Mouse (Mus musculus): ENCODE data around the gene Col1a2.

Gene Col1a2

DNA sequence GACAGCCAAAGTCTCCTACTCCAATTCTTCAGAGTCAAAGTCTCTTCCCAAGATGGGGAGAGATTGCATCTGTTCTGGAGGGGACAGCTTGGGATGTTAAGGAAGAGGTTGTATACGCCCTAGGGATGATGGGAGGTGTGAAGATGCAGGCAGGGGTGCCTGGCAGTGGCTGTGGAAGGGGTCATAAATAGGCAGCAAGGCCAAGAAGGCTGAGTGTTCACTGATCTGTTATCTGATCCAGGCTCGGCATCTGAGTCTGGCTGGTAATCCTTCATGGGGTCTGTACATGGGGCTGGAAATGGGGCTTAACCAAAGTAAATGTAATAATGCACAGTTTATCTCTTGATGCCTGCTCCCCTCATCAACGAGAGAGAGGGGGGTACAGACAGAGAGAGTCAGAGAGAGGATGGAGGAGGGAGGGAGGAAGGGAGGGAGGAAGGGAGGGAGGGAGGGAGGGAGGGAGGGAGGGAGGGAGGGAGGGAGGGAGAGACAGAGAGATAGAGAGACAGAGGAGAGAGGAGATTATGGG lies at the start of gene Col1a2:
TSS of gene Col1a2 (plus strand) at position 212 of the 529 bp plus-strand sequence.
- DNase-seq = no peak

DNA sequence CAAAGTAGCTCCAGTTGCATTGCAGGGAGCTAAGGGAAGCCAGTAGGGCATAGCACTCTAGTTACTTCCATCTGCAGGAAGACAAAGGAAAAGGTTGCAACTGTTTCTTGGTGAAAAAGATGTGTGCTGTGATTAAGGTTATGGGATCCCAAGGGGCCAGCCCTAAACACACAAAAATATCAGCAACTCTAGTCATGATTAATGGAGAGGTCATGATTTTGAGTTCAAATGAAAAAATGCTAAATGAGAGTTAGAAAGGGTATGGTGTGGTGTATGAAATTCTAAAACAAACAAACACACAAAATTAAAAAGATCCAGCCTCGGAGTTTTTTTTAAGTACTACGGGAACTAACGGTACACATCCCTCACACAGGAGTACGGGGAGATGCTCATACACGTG lies 49.1 kb upstream of the Col1a2 start:
- no peak for DNase-seq

DNA sequence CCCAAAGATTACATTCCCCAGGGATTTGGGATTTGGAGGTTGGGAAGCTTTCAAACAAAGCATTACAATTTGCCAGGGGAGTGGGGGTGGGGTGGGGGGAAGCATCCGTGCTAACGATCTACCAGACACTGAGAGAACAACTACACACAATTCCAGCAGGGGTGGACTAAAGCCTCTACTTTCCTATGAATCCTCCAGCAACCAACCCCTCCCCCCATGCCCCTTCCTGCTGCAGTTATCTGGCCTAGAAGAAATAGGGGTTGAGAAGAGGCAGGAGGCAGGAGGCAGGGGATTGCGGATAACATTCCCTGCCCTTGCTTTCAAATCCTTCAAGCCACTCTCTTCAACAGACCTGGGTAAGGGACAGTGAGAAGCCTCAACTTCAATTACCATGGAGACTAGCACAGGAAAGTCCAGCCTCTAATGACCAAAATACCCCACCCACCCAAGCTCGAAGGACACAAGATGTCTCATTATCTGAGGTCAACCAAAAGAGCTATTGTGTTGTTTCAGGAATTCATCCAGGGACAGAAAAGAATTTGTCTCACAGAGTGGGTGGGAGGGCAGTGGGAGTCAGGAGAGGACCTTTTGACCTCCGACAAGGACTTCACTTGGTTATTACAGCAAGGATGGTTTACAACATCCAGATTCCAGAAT lies 48.5 kb upstream of the Col1a2 start:
- DNase-seq = no peak

DNA sequence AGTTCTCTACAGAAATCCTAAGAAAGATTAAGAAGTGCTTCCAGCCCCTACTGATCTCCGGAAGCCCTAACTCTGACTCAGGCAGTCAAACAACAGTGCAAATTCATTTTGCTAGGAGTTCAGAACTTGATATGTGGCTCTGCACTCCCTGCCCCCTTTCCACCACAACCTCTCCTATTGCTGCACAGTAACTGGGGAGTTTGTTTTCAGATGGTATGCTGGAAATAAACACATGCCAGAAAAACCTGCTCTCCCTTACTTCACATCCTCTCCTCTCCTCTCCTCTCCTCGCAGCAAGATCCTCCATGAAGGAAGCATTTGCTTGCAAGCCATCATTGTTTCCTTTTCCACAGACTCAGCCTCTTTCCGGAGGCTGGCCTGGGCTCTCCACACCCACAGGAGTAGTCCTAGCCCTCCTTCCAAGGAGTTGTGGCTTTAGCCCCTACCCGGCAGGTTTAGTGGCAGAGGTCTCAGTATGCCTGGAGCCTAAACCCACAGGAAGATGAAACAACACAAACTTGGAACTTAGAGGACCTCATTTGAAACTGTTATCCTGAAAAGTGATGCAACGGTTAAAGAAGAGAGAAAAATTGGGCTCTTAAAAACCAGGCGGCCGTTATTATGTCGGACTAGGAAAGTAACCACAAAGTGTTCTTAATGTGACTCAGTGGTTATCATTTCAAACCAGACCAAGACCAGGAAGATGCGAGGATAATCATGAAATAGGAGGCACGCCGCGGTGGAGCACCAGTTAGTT lies 47.7 kb upstream of the Col1a2 start:
- DNase-seq = no peak

DNA sequence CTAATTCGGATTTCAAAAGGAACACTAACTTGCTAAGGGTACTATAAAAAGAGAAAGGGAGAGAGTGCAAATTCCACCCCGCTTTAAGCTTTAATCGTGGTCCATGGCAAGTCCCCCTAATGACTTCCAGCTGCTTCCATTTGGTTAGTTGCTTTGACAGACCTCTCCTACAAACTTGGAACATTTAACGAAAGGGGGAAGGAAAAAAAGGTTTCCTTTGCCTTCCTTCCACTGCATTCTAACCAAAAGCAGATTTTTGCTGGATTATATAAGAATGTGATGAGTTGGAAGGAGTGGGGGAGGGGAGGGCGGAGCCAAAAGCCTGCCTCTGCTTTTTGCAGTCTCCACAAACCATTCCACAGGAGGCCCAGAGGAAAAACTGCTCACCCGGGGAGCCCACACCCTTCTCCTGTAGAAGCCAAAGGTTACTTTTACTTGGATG lies 47.0 kb upstream of the Col1a2 start:
- no peak for DNase-seq

DNA sequence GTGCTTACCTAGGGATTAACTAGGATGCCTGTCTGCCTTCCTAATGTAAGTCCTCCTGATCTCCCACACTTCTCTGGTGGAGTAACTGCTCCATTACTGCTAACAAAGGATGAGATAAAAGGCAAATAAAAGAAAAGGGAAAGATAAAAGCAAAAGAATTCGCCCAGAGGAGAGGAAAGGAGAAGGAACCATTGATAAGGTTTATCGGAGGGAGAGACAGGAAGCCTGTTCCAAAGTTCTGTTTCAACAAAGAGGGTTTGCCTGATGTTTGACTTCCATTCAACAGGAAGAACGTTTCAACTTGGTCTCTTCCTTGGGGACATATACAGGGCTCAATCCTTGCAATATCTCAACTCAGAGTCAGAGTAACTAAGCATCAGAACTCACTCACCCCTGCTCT lies 39.3 kb upstream of the Col1a2 start:
- DNase-seq = no peak

DNA sequence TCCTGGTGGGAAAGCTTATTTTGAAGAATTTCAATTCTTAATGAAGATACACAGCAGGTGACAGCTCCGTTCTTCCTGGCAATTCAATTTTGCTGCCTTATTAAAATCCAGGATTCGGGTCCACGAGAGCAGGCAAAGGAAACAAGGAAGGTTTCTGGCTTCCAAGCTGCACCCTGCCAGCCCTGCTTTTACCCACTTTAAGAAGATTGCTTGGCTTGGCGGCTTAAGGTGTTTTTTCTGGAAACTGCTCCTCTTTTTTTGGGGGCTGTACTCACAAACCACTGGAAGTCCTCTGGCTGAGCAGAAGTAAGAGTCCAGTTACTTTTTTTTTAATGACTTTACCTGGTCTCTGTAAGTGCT lies 21.1 kb upstream of the Col1a2 start:
- DNase-seq = no peak

DNA sequence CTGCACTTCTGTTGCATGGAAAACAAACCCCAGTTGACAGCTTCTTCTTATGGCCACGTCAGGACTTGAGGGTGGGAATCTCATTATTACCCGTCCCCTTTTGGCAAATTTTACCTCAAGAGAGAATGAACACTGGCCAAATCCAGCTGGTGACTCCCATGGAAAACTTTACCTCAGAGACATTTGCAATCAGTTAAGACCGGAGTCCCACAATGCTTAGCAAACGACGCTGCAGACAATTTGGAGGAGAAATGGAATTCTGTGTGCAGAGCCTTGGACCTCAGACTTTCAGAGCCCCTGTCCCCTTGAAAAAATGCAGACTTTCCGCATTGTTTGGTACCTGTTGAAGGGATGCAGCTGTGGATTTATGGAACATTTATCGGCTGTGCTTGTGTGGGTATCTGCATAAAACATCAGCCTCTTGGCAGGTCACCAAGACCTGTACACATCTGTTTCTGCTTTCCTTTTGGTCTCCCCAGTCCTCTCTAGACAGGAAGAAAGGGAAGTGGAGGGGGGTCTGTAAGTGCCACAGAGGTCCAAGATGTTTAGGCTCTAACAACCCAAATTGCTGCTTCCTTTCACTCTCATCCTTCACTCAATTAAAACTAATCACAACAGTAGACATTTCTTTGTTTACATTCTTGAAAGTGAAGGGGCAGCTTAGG lies 20.5 kb upstream of the Col1a2 start:
- no peak for DNase-seq

DNA sequence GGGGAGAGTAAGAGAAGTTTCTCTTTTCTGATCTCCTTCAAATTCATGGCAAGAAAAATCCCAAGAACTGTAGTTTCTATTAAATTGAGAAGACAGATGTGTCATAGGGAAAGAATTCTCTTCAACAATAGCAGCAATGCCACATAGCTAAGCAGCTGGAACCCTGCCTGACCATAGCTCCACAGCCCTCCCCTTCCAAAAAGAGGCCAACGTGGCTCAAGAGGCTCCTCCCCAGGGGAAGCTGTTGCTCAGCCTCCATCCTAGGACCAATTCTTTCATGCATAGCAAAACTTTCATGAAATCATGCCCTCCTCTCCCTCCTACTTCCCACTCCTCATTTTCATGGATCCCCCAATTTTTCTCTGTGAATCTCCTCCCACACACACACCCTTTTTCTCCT lies 16.3 kb upstream of the Col1a2 start:
- DNase-seq = no peak

DNA sequence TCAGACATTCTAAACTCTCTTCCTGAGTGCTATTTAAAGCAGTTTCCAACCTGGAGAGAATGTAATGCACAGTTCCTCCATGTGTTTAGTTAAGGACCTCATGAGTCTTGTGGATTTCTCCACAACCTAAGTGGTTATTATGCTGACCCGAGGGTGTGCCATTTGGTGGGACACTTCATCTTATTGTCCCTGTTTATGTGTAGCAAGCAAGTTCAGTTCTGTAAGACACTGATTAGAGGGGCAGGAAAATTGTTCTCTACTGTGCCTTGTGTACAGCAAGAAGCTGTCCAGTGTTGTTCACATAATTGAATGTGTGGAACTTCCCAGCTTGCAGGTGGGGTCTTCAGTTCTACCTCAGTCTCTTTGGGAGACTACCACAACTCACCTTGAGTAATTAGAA lies 15.6 kb upstream of the Col1a2 start:
- no peak for DNase-seq

DNA sequence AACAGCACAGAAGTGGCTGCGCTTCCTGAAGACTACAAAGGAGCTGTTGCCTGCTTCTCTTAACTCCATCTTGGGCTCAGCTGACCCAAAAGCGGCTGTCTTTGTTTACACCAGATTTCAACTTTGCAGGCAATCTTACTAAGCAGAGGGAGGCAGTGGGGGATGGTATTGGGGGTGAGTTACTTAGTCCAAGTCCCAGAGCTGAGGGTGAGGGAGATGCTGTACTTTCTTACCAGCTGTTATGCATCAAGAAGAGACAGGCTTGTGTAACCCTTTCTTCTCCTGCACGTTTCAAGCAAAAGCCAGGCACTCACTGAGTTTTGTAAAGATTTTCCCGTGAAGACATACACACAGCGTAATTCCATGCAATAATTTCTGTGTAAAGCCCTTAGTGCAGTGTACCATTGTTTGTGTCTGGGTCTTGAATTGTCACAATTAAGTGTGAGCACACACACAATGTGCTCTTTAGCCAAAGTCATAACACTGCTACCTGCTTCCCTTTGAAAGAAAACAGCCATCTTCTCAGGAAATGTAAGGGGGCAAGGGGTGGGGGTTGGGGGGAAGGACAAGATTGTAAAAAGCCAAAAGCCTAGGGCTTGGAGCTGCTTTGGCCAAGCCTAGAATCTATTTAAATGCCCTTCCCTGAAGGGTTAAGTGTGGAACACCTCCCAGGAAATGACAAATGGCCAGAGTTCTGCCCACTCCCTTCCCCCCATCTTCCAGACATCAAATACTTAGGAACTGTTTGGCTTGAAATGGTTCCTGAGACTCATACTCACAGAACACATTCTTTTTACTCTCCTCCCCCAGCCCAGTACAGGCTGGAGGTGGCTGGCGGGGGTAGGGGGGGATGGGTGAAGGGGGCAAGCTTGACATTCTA lies 15.0 kb upstream of the Col1a2 start:
- DNase-seq = no peak

DNA sequence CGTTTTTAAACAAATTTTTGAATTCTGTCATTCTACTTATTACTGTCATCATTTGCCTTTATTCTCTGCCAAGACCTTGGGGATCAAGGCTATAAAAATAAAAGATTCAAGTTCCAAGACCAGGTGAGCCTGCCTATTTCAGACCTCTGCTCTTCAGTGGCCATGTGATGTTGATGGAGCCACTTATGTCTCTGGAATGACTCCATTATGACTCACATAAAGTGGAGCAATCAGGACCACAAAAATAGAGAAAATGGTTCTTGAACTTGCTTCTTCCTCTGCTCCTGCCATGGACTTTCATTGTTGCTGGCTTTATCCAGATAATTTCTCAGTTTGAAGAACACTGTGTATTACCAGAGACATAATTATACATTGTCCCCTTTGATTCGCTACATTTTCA lies 10.9 kb upstream of the Col1a2 start:
- DNase-seq = no peak

DNA sequence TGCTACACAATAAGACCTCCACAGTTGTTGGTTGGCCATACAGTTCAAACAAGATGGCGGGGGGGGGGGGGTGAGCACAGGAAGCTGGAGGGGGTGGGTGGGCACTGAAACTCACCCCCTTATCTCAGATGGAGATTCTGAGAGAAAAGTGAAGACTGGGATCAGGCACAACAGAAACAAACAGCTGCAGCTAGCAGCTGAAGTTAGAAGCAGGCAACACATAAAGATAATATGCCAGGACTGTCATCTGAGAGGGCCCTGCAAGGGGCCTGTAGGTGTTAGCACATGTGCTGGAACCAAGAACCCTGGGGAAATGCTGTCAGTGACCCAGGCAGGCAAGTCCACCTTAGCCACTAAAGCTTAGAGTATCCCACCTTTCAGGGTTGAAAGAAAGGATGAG lies 8.2 kb upstream of the Col1a2 start:
- no peak for DNase-seq

DNA sequence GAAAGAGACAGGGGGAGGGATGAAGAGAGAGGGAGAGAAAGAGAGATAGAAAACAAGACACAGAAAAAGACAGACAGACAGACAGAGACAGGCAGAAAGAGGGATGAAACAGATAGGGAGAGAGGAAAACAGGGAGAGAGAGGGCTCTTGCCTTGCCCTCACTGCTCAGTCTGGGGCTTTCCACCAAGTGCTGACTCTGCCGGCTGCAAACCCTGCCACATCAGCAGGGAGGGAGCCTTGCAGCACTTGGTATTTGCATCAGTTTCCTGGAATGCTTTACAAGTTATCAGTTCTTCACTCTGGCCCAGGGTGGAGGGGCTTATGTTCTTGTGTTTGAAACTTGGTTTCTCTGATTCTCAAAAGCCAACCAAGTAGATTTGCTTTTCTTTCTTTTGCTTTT lies 1.5 kb upstream of the Col1a2 start:
- no peak for DNase-seq

DNA sequence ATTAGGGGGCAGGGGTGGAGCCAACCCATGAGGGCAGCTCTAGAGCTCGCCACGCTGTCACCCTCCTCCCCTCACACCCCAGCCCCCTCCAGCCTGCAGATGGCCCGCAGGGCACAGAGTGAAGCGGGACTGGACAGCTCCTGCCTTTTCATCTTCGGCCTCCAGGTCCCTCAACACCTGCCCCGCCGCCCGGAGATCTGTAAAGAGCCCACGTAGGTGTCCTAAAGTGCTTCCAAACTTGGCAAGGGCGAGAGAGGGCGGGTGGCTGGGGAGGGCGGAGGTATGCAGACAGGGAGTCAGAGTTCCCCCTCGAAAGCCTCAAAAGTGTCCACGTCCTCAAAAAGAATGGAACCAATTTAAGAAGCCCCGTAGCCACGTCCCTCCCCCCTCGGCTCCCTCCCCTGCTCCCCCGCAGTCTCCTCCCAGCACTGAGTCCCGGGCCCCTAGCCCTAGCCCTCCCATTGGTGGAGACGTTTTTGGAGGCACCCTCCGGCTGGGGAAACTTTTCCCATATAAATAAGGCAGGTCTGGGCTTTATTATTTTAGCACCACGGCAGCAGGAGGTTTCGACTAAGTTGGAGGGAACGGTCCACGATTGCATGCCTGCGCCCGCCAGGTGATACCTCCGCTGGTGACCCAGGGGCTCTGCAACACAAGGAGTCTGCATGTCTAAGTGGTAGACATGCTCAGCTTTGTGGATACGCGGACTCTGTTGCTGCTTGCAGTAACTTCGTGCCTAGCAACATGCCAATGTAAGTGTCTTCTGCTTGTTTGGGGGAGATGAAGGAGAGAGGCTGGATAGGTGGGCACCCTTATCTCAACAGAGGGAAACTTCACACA lies 764 bp downstream of the Col1a2 start:
- no peak for DNase-seq

DNA sequence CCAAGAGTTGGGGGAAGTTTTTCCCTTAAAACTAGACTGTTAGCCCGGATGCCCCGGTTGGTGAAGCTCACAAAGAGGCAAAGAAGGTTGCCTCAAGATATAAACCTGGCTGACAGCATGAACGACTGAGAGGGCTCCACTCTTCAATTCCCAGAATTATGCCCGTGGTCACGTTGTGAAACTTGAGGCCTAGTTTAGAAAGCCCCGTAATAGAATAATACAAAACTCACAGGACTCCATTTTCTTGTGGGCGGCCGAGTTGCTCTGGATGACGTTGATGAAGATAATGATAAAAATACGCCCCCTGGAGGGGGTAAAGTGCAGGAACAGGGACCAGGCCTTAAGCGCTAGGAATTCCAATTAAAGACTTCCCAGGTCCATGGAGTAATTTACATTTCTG lies 1.5 kb downstream of the Col1a2 start:
- DNase-seq = no peak

DNA sequence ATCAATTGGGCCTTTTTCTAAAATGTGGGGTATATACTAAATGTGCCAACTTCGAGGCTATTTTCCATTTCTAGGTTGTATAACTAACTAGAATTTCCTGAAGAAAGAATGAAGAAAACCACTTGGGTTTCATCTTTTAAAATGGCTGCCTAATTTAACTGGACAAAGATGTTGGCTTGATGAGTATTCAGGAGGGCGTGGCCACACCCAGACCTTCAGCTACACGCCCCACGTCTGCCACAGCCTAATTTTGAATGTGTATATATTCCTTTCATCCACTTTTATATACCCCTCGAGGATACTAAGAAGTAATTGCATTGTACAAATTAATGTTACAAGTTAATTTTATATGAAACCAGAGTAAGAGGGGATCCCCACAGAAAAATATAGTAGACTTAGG lies 2.2 kb downstream of the Col1a2 start:
- DNase-seq = no peak

DNA sequence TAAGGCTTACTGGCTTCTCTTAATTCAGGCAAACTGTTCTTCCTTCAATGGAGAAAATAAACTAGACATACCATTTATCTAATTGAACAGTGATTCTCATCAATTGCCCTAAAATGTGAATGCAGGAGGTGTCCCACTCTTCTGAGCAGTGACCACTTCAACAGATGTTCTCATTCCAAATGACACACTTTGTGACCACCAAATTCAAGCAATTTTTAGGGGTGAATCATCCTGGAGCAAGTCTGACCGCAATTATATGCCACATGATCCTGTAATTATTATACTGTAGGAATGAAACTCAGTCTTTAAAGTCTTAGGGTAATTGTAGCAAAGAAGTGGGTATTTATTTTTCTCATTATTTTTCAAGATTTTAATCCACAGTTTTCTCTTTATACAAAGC lies 2.7 kb downstream of the Col1a2 start:
- no peak for DNase-seq

DNA sequence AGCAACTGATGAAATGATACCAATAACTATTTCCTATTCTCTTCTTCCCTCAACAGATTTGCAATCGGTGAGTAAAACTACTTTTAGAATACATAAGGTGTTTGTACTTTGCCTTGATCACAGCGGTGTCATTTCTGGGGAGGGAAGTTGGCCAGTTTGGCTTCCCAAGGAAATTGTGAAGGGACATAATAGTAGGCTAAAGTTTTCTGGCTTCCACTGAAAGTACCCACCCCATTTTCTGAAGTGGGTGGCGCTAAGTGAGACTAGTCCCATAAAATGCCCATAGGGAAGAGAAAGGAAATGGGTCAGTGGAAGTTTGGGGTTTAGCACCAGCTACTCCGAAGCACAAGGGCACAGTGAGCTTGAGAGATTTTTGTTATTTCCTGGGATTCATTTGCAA lies 3.7 kb downstream of the Col1a2 start:
- no peak for DNase-seq

DNA sequence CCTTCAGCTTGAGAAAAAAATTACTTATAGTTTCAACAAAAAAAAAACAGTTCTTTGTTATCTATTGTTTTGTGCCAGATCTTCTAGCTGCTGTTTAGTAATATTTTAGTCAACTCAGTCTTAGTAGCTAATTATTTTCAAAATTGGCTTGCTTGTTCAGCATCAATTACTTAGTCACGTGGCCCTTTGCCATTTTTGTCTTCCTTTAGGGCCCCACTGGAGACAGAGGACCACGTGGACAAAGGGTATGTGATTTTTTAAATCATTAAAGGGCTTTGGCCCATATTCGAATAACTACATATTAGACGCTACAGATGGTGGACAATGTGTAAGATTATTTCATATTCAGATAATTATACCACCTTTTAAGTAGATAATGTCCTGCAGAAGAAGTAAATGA lies 4.8 kb downstream of the Col1a2 start:
- DNase-seq = no peak

DNA sequence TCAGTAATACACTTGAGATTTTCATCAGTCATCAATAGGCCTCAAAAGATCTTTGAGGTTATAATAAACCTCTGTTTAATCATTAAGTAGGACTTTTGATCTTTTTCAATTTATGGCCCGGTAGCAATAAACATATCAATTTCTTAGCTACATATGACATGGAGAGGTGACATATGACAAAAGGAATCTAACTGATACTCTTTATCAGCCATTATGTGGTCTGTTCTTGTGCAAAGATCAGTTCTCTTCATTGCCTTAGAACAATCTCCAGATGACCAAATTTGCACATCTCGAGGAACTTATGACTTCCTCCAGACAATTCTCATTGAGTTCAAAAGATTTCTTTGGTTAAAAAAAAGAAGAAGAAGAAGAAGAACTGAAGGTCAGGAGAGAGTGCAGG lies 10.1 kb downstream of the Col1a2 start:
- no peak for DNase-seq

DNA sequence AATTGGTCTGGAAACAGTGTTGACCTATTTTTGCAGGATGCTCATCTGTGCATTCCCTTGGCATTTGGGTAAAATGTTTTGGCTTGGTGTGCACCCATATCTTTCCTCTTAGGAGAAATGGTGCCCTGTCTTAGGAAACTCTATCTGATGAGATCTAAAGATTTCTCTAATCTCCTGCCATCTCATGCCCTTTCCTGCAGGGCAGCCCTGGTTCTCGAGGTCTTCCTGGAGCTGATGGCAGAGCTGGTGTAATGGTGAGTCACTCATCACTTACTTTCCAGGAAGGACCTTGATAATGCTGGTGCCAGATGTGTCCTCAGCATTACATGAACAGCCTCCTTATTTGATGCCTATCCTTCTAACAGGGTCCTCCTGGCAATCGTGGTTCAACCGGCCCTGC lies 16.4 kb downstream of the Col1a2 start:
- no peak for DNase-seq

Data from B cell, adult 2 months (primary cell).